Mouse (Mus musculus) C2C12 (cell line): Measurements from ENCODE around the gene Fcf1. TPM values are rescaled to one million over a fixed set of nuclear protein-coding genes. Genes with fewer than 3 reads are reported as not detected.
A peak's percentile ranks its signal among the peaks of the same experiment; 100 is the strongest.

ENCODE experiments used
- H3K27me3 ChIP-seq: one replicate; pipeline ENCODE4 v1.6.1; 2011; ENCODE audit not compliant: control insufficient read depth, insufficient read depth, insufficient read length
- H3K36me3 ChIP-seq: one replicate; pipeline ENCODE4 v1.6.1; 2011; ENCODE audit not compliant: control insufficient read depth, insufficient read depth
- H3K4me3 ChIP-seq: one replicate; pipeline ENCODE4 v1.5.1; 2011; ENCODE audit warnings: mild to moderate bottlenecking, control low read depth; ENCODE audit not compliant: poor library complexity, insufficient read depth, severe bottlenecking
- H3K79me2 ChIP-seq: one replicate; pipeline ENCODE4 v1.6.1; 2011; ENCODE audit not compliant: control insufficient read depth, insufficient read depth
- H3K79me3 ChIP-seq: one replicate; pipeline ENCODE4 v1.6.1; 2011; ENCODE audit warnings: low read depth, control low read depth
- H3ac ChIP-seq: one replicate; pipeline ENCODE3; 2011; ENCODE audit warnings: low read depth; ENCODE audit not compliant: control insufficient read depth, insufficient read length
- CEBPB ChIP-seq: IDR thresholded peaks from one replicate; pipeline ENCODE4 v1.6.1; 2011; ENCODE audit warnings: low read depth, mild to moderate bottlenecking, control low read depth, moderate library complexity
- CTCF ChIP-seq: IDR thresholded peaks from one replicate; pipeline ENCODE4 v1.5.1; 2011; ENCODE audit not compliant: control insufficient read depth, insufficient read depth, insufficient read length
- FOSL1 ChIP-seq: IDR thresholded peaks from one replicate; pipeline ENCODE4 v1.8.0; 2011; ENCODE audit warnings: mild to moderate bottlenecking, low read length; ENCODE audit not compliant: poor library complexity, insufficient read depth, severe bottlenecking
- MAX ChIP-seq: IDR thresholded peaks from one replicate; pipeline ENCODE4 v1.6.1; 2011; ENCODE audit warnings: mild to moderate bottlenecking, control low read depth
- MYOD1 ChIP-seq: IDR thresholded peaks from one replicate; pipeline ENCODE4 v1.6.1; 2011; ENCODE audit warnings: low read depth; ENCODE audit not compliant: control insufficient read depth, insufficient read length
- MYOG ChIP-seq: IDR thresholded peaks from one replicate; pipeline ENCODE4 v1.6.1; 2011; ENCODE audit not compliant: control insufficient read depth, insufficient read length; ENCODE audit errors: extremely low read depth
- USF1 ChIP-seq: IDR thresholded peaks from one replicate; pipeline ENCODE4 v1.6.1; 2011; ENCODE audit warnings: low read depth, mild to moderate bottlenecking, control low read depth, moderate library complexity
- polyA plus RNA-seq: library from polyadenylated mRNA; unstranded; fragments of >200 nt; fragmentation: generic; extraction: Trizol; gene quantifications from one replicate; pipeline ENCODE4 v1.2.1, GENCODE M21; 2012; ENCODE audit warnings: missing spikeins

The Fcf1 gene
- polyA plus RNA-seq, 1 experiment: 115 TPM

DNA sequence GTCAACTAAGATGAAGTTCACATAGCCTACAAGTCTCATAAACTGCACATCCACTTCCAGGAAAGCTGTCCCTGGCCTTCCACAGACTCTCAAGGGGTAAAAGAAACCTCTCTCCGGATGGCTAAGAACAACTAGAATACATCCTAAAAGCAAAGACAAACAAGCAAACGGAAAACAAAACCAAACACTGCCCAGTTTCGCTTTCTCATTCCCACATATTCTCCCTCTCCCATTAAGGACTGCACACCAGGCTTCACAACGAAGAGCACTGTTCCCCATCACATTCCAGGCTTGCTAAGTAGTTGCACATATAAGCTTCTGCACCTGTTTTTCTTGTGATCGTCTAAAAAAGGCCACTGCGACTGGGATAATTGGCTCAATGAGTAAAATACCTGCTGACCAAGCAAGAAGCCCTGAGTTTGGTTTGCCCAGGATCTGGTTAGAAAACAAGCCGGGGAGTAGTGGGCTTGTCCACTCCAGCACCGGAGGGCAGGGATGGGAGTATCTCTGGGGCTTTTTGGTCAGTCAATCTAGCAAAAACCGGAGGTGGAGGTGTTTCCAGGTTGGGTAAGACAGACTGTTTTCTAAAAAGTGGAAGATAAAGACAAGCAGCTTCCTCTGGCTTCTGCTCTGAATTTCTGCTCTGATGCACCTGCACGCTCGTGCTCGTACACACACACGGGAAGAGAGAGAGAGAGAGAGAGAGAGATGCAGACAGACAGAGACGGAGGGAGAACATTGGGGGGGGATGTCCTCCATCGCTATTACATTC lies 855 bp upstream of the Fcf1 start:
- Histone ChIP-seq H3K27me3 (no peaks in the 10 kb centered on the region), H3K79me2 (peaks cover 85% of the 10 kb centered on the region), H3K36me3 (peaks cover 27% of the 10 kb centered on the region), H3K4me3 (peak overlapping the region; percentile 98), H3K79me3 (peaks cover 35% of the 10 kb centered on the region), H3ac (peak overlapping the region; percentile 97)
- TF ChIP-seq MYOG (no peak), CTCF (no peak), MAX (no peak), FOSL1 (no peak), USF1 (no peak), CEBPB (no peak)

DNA sequence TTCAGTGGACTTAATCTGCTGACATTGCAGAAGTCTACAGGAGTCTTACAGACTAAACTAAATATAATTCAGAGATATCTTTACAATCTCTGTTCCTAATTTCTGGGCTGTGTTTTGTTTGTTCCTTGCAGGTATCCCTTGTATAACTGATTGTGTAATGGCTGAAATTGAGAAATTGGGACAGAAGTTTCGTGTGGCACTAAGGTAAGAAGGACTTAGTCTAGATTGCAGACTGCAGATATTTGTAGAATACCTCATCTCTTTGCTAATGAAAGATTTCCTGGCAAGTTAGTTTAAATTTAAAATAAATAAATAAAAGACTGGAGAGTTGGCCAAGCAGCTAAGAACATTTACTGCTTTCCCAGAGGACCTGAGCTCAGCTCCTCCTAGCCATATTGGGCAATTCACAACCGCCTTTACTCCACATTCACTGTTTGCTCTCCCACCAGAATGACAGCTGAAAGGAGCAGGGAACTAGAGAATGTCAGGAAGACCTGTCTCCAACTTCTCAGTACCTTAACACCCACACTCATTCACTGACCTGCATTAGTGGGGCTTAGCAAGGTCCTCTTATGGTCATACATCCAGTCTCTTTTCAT lies 8.7 kb downstream of the Fcf1 start:
- TF ChIP-seq CTCF (no peak), MYOD1 (no peak), MYOG (no peak)
- Histone ChIP-seq H3K27me3 (no peaks in the 10 kb centered on the region), H3K36me3 (peaks cover 74% of the 10 kb centered on the region), H3K4me3 (no peak overlapping the region), H3K79me3 (no peaks in the 10 kb centered on the region), H3ac (no peak overlapping the region), H3K79me2 (no peaks in the 10 kb centered on the region)

DNA sequence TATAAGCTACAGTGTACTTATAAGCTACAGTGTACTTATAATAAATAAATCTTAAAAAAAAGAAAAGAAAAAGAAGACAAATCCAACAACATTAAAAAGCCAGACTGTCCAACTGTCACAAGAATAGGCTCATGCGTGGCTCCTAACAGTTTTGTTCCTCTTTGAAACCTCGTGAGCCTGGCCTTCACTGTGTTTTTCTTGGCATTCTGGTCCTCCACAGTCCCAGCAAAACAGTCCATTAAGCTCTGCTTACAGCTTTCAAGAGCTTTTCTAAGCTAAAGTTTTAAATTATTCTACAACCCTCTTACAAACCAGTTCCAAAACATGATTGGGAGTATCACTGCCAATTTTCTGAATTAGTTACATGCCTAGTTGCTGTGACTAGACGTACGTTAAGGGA lies 18.8 kb downstream of the Fcf1 start:
- H3K79me2 ChIP-seq: no peaks in the 10 kb centered on the region
- H3K4me3 ChIP-seq: no peak overlapping the region
- no peaks in the 10 kb centered on the region for H3K79me3 ChIP-seq
- H3K36me3 ChIP-seq: peaks cover 7% of the 10 kb centered on the region
- H3K27me3 ChIP-seq: no peaks in the 10 kb centered on the region
- H3ac ChIP-seq: no peak overlapping the region
- no peak for TF ChIP-seq FOSL1
- no peak for TF ChIP-seq MYOG
- no peak for TF ChIP-seq MAX
- TF ChIP-seq USF1: no peak
- TF ChIP-seq CEBPB: no peak
- no peak for TF ChIP-seq CTCF
- TF ChIP-seq MYOD1: no peak

DNA sequence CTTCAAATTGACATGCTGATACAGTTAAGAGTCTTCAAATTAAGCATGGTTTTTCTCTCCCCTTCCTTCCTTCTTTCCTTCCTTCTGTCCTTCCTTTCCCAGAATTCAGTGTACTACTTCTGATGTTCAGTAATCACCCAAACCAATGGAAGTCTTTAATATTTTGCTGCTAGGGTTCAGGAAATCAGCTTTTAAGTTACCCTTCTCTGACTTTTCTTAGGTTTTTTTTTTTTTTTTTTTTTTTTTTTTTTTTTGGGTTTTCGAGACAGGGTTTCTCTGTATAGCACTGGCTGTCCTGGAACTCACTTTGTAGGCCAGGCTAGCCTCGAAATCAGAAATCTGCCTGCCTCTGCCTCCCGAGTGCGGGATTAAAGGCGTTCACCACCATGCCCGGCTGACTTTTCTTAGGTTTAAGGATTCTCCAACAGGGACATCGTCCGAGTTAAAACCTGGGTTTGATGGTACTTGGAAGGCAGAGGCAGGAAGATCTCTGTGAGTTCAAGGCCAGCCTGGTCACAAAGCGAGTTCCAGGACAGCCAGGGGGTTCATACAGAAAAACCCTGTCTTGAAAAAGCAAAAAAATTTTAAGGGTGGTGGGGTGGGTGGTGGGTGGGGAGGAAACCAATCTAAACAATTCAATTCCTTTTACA lies 24.5 kb downstream of the Fcf1 start:
- no peak overlapping the region for H3ac ChIP-seq
- H3K79me2 ChIP-seq: peaks cover 41% of the 10 kb centered on the region
- TF ChIP-seq FOSL1 (no peak), CTCF (no peak), MAX (no peak), USF1 (no peak), MYOG (no peak), CEBPB (no peak), MYOD1 (no peak)
- no peak overlapping the region for H3K4me3 ChIP-seq
- H3K27me3 ChIP-seq: no peaks in the 10 kb centered on the region
- H3K79me3 ChIP-seq: peaks cover 37% of the 10 kb centered on the region
- peaks cover 6% of the 10 kb centered on the region for H3K36me3 ChIP-seq

DNA sequence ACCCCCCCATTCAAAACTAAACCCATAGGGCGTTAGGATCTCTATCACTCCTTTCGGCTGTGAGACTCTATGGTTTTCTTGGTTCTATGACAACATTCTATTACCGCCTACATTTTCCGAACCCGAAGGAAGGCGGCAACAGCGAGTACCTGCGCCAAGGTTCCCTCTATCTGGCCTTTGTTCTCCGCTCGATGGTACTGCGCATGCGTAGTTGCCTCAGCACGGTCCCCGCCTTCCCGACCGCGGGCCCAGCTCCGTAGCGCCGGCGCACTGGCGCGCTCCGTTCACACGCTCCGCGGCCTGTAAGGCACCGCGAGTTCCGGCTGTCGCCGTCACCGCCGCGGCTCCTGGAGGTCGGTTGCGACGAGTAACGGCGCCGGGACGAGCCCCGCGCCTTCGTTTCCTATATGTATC lies 25.4 kb downstream of the Fcf1 start, which contains the start of gene Ylpm1:
Gene Ylpm1 (plus strand): TSS at position 239 of the 414 bp plus-strand sequence.
- no peaks in the 10 kb centered on the region for H3K27me3 ChIP-seq
- H3K4me3 ChIP-seq: peak within 1 kb of the TSS; percentile 84
- H3K79me2 ChIP-seq: peaks cover 49% of the 10 kb centered on the region
- TF ChIP-seq MYOG: no peak
- peak; percentile 36 for TF ChIP-seq CTCF
- TF ChIP-seq MYOD1: no peak
- peak; percentile 56 for TF ChIP-seq MAX
- no peak for TF ChIP-seq CEBPB
- TF ChIP-seq USF1: no peak
- TF ChIP-seq FOSL1: no peak
- peak within 1 kb of the TSS; percentile 91 for H3ac ChIP-seq
- H3K79me3 ChIP-seq: peaks cover 44% of the 10 kb centered on the region
- peaks cover 6% of the 10 kb centered on the region for H3K36me3 ChIP-seq
